Mouse (Mus musculus) stomach, adult 2 months (tissue): ENCODE data around the gene Gm10638. TPM values are rescaled to one million over a fixed set of nuclear protein-coding genes. Genes with fewer than 3 reads are reported as not detected.

Experiments used
- polyA plus RNA-seq: library from polyadenylated mRNA; depleted of rRNA; stranded (reverse); fragments of >200 nt; gene quantifications from 2 replicates; pipeline ENCODE4 v1.2.3, GENCODE M21; 2012; rRNA removed

Gm10638 gene
- 4.8 and 8.4 TPM in 2 replicates for polyA plus RNA-seq

DNA sequence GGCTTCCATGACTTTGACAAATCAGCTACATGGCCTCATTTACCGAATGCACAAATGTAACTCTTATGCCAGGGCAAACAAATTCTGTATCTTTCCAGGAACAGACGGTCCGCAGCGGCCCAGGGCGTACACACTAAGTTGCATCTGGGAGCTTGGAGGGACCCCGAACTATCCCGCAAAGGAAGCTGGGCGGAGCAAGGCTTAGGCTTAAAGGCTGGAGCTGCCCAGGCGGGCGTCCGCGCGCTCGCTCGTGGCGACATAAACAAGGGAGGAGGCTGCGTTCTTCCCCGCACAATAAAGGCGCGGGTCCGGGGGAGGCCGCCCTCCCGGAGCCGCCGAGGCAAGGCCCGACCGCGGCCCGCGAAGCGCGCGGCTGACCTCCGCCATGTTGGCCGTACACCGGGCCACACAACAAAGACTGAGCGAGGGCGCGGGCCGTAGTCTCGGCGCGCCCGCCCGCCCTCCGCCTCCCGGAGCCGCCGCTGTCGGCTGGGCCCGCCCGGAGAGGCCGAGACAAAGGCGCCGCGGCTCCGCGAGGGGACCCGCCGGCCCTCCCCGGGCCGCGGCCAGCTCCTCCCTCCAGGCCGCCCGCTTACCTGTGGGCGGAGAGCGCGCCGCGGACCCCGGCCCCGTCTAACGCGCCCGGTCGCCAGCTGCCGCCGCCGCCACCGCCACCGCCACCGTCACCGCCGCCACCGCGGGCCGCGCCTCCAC lies at the start of gene Gm10638, which contains the start of gene Siah1a:
Gene Gm10638, plus strand, starts transcription at position 479 of the 714 bp plus-strand sequence.
Gene Siah1a, minus strand, starts transcription at position 714 of the 714 bp plus-strand sequence.

Other genes starting within 250 kb of the Gm10638 start
- 0.13 TPM in 1 of 2 replicates, not detected in the other for gene Abcc12, start 165.0 kb upstream of the Gm10638 start, polyA plus RNA-seq
- 49.7 and 51.2 TPM in 2 replicates for gene Lonp2, start 121.7 kb upstream of the Gm10638 start, polyA plus RNA-seq
- 6.7 and 8.3 TPM in 2 replicates for gene Siah1a, start 235 bp downstream of the Gm10638 start, polyA plus RNA-seq
- gene N4bp1, start 139.6 kb downstream of the Gm10638 start, polyA plus RNA-seq, result 11.0 and 13.2 TPM in 2 replicates